Mouse (Mus musculus) C2C12 (cell line): Measurements from ENCODE around the gene Glrx.
A peak's percentile ranks its signal among the peaks of the same experiment; 100 is the strongest.

Experiments
- CEBPB ChIP-seq: IDR thresholded peaks from one replicate; pipeline ENCODE4 v1.6.1; 2011; ENCODE audit warnings: low read depth, mild to moderate bottlenecking, control low read depth, moderate library complexity
- CTCF ChIP-seq: IDR thresholded peaks from one replicate; pipeline ENCODE4 v1.5.1; 2011; ENCODE audit not compliant: control insufficient read depth, insufficient read depth, insufficient read length
- MAX ChIP-seq: IDR thresholded peaks from one replicate; pipeline ENCODE4 v1.6.1; 2011; ENCODE audit warnings: mild to moderate bottlenecking, control low read depth
- MYOD1 ChIP-seq: IDR thresholded peaks from one replicate; pipeline ENCODE4 v1.6.1; 2011; ENCODE audit warnings: low read depth; ENCODE audit not compliant: control insufficient read depth, insufficient read length
- MYOG ChIP-seq: IDR thresholded peaks from one replicate; pipeline ENCODE4 v1.6.1; 2011; ENCODE audit not compliant: control insufficient read depth, insufficient read length; ENCODE audit errors: extremely low read depth
- USF1 ChIP-seq: IDR thresholded peaks from one replicate; pipeline ENCODE4 v1.6.1; 2011; ENCODE audit warnings: low read depth, mild to moderate bottlenecking, control low read depth, moderate library complexity

DNA sequence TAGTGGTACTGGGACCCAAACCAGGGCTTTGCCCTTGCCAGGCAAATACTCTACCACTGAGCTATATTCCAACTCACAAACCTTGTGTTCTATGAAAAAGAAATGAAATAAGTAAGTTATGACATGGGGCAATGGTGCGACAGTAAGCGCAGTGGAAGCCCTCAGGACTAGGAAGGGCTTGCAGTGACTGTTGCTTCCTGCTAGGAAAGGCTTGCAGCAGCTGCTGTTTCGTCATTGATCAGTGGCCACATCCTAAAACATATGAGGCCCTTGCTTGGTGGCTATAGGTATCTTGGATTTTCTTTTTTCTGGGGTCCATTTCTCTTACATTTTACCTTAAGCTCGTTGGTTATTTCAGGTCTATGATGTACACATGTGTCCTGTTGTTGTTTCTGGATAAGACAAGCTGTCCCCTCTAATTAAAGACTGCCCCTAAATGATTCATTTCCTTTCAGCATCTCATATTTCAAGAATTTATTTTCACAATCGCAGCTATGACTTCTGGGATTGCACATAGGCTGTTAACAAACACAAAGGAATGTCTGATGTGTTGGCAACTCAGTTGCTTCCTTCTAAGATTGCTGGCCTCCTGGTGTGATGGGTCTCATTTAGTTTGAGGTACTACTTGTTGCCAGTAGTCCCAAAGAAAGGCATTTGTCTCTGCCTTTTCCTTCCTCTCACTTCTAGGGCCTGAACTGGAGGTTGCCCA lies 14.9 kb upstream of the Glrx start:
- TF ChIP-seq CTCF (no peak), USF1 (no peak), MYOD1 (no peak), CEBPB (peak; percentile 84), MAX (no peak), MYOG (no peak)
